Mouse (Mus musculus): ENCODE measurements around the gene Cdkal1. TPM values are rescaled to one million over a fixed set of nuclear protein-coding genes. Genes with fewer than 3 reads are reported as not detected.

Cdkal1 gene
- total and polyA plus RNA-seq, 3 experiments, result 8.7 to 13.7 (median 9.5) TPM

- Histone ChIP-seq H3K36me3 (replicated peaks in 1 of 2; ENCODE audit: control insufficient read depth in 1 of 2, insufficient read depth in 1 of 2, low read length in 1 of 2) (peaks cover 0 to 33% of the 10 kb centered on the region in 2 experiments), H3K27ac (ENCODE audit: insufficient read depth, low read depth) (no peak overlapping the region), H3K79me2 (replicated peaks; ENCODE audit: control insufficient read depth, extremely low read depth, insufficient read depth, poor library complexity, severe bottlenecking) (no peaks in the 10 kb centered on the region), H3K4me2 (ENCODE audit: insufficient read depth, low read depth, poor library complexity, severe bottlenecking) (no peak overlapping the region), H3K9me3 (replicated peaks; ENCODE audit: low read length) (no peaks in the 10 kb centered on the region), H3K4me1 (ENCODE audit: control insufficient read depth in 1 of 2, insufficient read depth in 2 of 2) (no peaks in the 10 kb centered on the region), H3K9ac (ENCODE audit: insufficient read depth, low read depth) (no peak overlapping the region), H3K27me3 (replicated peaks) (no peaks in the 10 kb centered on the region), H3K4me3 (replicated peaks in 1 of 3; ENCODE audit: low read depth in 2 of 3, low read length in 2 of 3, poor library complexity in 1 of 3) (no peak overlapping the region)
- TF ChIP-seq KAT2A (IDR thresholded peaks at IDR 0.05; ENCODE audit: insufficient replicate concordance, low read length), result no peak
- no peak for TF ChIP-seq ELF1 (IDR thresholded peaks at IDR 0.05; ENCODE audit: low read depth, low read length)
- no peak for TF ChIP-seq JUND (conservative IDR thresholded peaks at IDR 0.05; ENCODE audit: low read depth, low read length)
- no peak for TF ChIP-seq EP300 (IDR thresholded peaks at IDR 0.05; ENCODE audit: low read length)
- no peak for TF ChIP-seq CHD2 (IDR thresholded peaks at IDR 0.05; ENCODE audit: low read length)
- no peak for TF ChIP-seq NRF1 (IDR thresholded peaks at IDR 0.05; ENCODE audit: low read depth, low read length)
- TF ChIP-seq MAZ (IDR thresholded peaks at IDR 0.05; ENCODE audit: low read depth, low read length), result no peak
- TF ChIP-seq JUN (IDR thresholded peaks at IDR 0.05; ENCODE audit: insufficient read depth, low read depth, low read length), result no peak
- TF ChIP-seq USF2 (conservative IDR thresholded peaks at IDR 0.05; ENCODE audit: low read depth, low read length), result no peak
- TF ChIP-seq POLR2A (IDR thresholded peaks at IDR 0.05; ENCODE audit: low read depth, low read length), result no peak
- TF ChIP-seq MAX (IDR thresholded peaks at IDR 0.05; ENCODE audit: low read length), result no peak
- TF ChIP-seq MYC (IDR thresholded peaks at IDR 0.05; ENCODE audit: low read depth, low read length), result no peak
- no peak for TF ChIP-seq MAFK (IDR thresholded peaks at IDR 0.05; ENCODE audit: insufficient replicate concordance, low read length)
- no peak for TF ChIP-seq RAD21 (IDR thresholded peaks at IDR 0.05; ENCODE audit: low read depth, low read length)
- no peak for TF ChIP-seq CTCF (conservative IDR thresholded peaks at IDR 0.05 in 1 of 2, IDR thresholded peaks at IDR 0.05 in 1 of 2; ENCODE audit: low read depth in 2 of 2, low read length in 2 of 2)
- no peak for TF ChIP-seq MEF2A (IDR thresholded peaks at IDR 0.05; ENCODE audit: borderline replicate concordance, low read depth, low read length)
- no peak for DNase-seq (ENCODE audit: extremely low read depth)
- in situ Hi-C loops (cut with MboI; ENCODE audit: low pct_ligation_motif_present, low pct_unique_long_range_greater_than_20kb, low sequenced_read_pairs) (no loop called here), dilution Hi-C loops (cut with MboI; ENCODE audit: extremely low pct_ligation_motif_present, extremely low pct_unique_long_range_greater_than_20kb, low sequenced_read_pairs) (no loop called here)
Observed at GRCm38 (mm10) chr13:29823487-29823886, 32.0 kb downstream of the Cdkal1 start.

- H3K9me3 ChIP-seq (replicated peaks; ENCODE audit: low read length), result no peaks in the 10 kb centered on the region
- no peaks in the 10 kb centered on the region for H3K79me2 ChIP-seq (replicated peaks; ENCODE audit: control insufficient read depth, extremely low read depth, insufficient read depth, poor library complexity, severe bottlenecking)
- in situ Hi-C loops (cut with MboI; ENCODE audit: low pct_ligation_motif_present, low pct_unique_long_range_greater_than_20kb, low sequenced_read_pairs), result no loop called here
- DNase-seq (ENCODE audit: extremely low read depth), result no peak
- no peak overlapping the region for H3K4me2 ChIP-seq (ENCODE audit: insufficient read depth, low read depth, poor library complexity, severe bottlenecking)
- no peaks in the 10 kb centered on the region for H3K4me1 ChIP-seq (ENCODE audit: control insufficient read depth in 1 of 2, insufficient read depth in 2 of 2)
- H3K27me3 ChIP-seq (replicated peaks), result no peaks in the 10 kb centered on the region
- no peak overlapping the region for H3K9ac ChIP-seq (ENCODE audit: insufficient read depth, low read depth)
- no peak for TF ChIP-seq USF2 (conservative IDR thresholded peaks at IDR 0.05; ENCODE audit: low read depth, low read length)
- TF ChIP-seq MAX (IDR thresholded peaks at IDR 0.05; ENCODE audit: low read length), result no peak
- no peak for TF ChIP-seq GABPA (IDR thresholded peaks at IDR 0.05; ENCODE audit: insufficient replicate concordance, low read depth, low read length)
- no peak for TF ChIP-seq ZNF384 (IDR thresholded peaks at IDR 0.05; ENCODE audit: low read depth, low read length)
- no peak for TF ChIP-seq IRF4 (IDR thresholded peaks at IDR 0.05; ENCODE audit: low read depth, low read length)
- no peak for TF ChIP-seq CTCF (conservative IDR thresholded peaks at IDR 0.05 in 1 of 2, IDR thresholded peaks at IDR 0.05 in 1 of 2; ENCODE audit: low read depth in 2 of 2, low read length in 2 of 2)
- no peak for TF ChIP-seq SMC3 (IDR thresholded peaks at IDR 0.05; ENCODE audit: low read depth, low read length)
- no peak for TF ChIP-seq MEF2A (IDR thresholded peaks at IDR 0.05; ENCODE audit: borderline replicate concordance, low read depth, low read length)
- no peak for TF ChIP-seq TCF12 (IDR thresholded peaks at IDR 0.05; ENCODE audit: low read depth, low read length)
- TF ChIP-seq KAT2A (IDR thresholded peaks at IDR 0.05; ENCODE audit: insufficient replicate concordance, low read length), result no peak
- no peak for TF ChIP-seq BHLHE40 (IDR thresholded peaks at IDR 0.05; ENCODE audit: low read depth, low read length)
- TF ChIP-seq CHD2 (IDR thresholded peaks at IDR 0.05; ENCODE audit: low read length), result no peak
- TF ChIP-seq POLR2A (IDR thresholded peaks at IDR 0.05; ENCODE audit: low read depth, low read length), result no peak
- TF ChIP-seq RCOR1 (conservative IDR thresholded peaks at IDR 0.05; ENCODE audit: low read depth, low read length), result no peak
- no peak for TF ChIP-seq E2F4 (IDR thresholded peaks at IDR 0.05; ENCODE audit: insufficient replicate concordance, low read depth, low read length)
- TF ChIP-seq MAFK (IDR thresholded peaks at IDR 0.05; ENCODE audit: insufficient replicate concordance, low read length), result no peak
- no peak for TF ChIP-seq TBP (conservative IDR thresholded peaks at IDR 0.05; ENCODE audit: low read depth, low read length)
- peaks cover 3 to 40% of the 10 kb centered on the region in 2 experiments for H3K36me3 ChIP-seq (replicated peaks in 1 of 2; ENCODE audit: control insufficient read depth in 1 of 2, insufficient read depth in 1 of 2, low read length in 1 of 2)
- no peak overlapping the region for H3K27ac ChIP-seq (ENCODE audit: insufficient read depth, low read depth)
- dilution Hi-C loops (cut with MboI; ENCODE audit: extremely low pct_ligation_motif_present, extremely low pct_unique_long_range_greater_than_20kb, low sequenced_read_pairs), result no loop called here
- no peak overlapping the region for H3K4me3 ChIP-seq (replicated peaks in 1 of 3; ENCODE audit: low read depth in 2 of 3, low read length in 2 of 3, poor library complexity in 1 of 3)
Observed at GRCm38 (mm10) chr13:29819910-29820583, 35.4 kb downstream of the Cdkal1 start.
